Mouse (Mus musculus) liver, embryonic 14.5 days (tissue): Measurements from ENCODE around the gene Ugt1a8. TPM values are rescaled to one million over a fixed set of nuclear protein-coding genes. Genes with fewer than 3 reads are reported as not detected.

Experiments
- ATAC-seq: fragments of 200-750 bp; cut with Nextera tagmentation; 2 replicates; pipeline ENCODE4 v1.8.0; 2017; ENCODE audit warnings: moderate number of reproducible peaks, mild to moderate bottlenecking, moderate library complexity; ENCODE audit not compliant: insufficient read depth
- DNase-seq, 3 experiments: peaks; one replicate each; pipeline ENCODE4 v3.0.0-alpha.2; 2012 to 2013; ENCODE audit warnings: low read depth in 3 of 3, low spot score in 3 of 3
- H3K27ac ChIP-seq: fragments of 300-500 bp; sonication (generic); 2 replicates; pipeline ENCODE4 v1.5.1; 2014; ENCODE audit warnings: moderate library complexity, mild to moderate bottlenecking, control low read depth, inconsistent platforms
- H3K27me3 ChIP-seq: fragments of 300-500 bp; sonication (generic); 2 replicates; pipeline ENCODE4 v1.6.1; 2014; ENCODE audit warnings: mild to moderate bottlenecking, low read length, moderate library complexity; ENCODE audit not compliant: control insufficient read depth, insufficient read depth
- H3K36me3 ChIP-seq: fragments of 300-500 bp; sonication (generic); replicated peaks from 2 replicates; pipeline ENCODE4 v1.6.1; 2014; ENCODE audit warnings: low read depth; ENCODE audit not compliant: control insufficient read depth, insufficient read depth
- H3K4me1 ChIP-seq, 2 experiments: fragments of 200-500 bp in 1 of 2; fragments of 300-500 bp in 1 of 2; sonication (generic) in 1 of 2; replicated peaks; 2 replicates each; pipeline ENCODE4 v1.6.1; 2012 to 2014; ENCODE audit warnings: antibody characterized with exemption in 1 of 2, inconsistent platforms in 1 of 2, low read length in 1 of 2; ENCODE audit not compliant: control insufficient read depth in 2 of 2, insufficient read depth in 2 of 2
- H3K4me2 ChIP-seq: fragments of 300-500 bp; sonication (generic); 2 replicates; pipeline ENCODE4 v1.6.1; 2014; ENCODE audit warnings: low read depth, mild to moderate bottlenecking, control low read depth, moderate library complexity
- H3K4me3 ChIP-seq, 2 experiments: fragments of 200-500 bp in 1 of 2; fragments of 300-500 bp in 1 of 2; sonication (generic) in 1 of 2; 2 replicates each; pipeline ENCODE4 v1.5.1; 2012 to 2014; ENCODE audit warnings: low read depth in 2 of 2, low read length in 2 of 2, mild to moderate bottlenecking in 2 of 2, control low read depth in 1 of 2, inconsistent platforms in 1 of 2, moderate library complexity in 1 of 2; ENCODE audit not compliant: insufficient read depth in 1 of 2
- H3K9ac ChIP-seq: fragments of 300-500 bp; sonication (generic); replicated peaks from 2 replicates; pipeline ENCODE4 v1.6.1; 2014; ENCODE audit warnings: mild to moderate bottlenecking, control low read depth, moderate library complexity
- H3K9me3 ChIP-seq: fragments of 300-500 bp; sonication (generic); 2 replicates; pipeline ENCODE4 v1.6.1; 2016; ENCODE audit warnings: low read length, mixed read lengths; ENCODE audit not compliant: control insufficient read depth
- CTCF ChIP-seq: IDR thresholded peaks from 2 replicates; pipeline ENCODE4 v1.5.1; 2016; ENCODE audit warnings: antibody characterized with exemption, low read depth, control low read depth
- EP300 ChIP-seq: IDR thresholded peaks from 2 replicates; pipeline ENCODE4 v1.6.1; 2016; ENCODE audit warnings: antibody characterized with exemption, low read depth
- WGBS: fragments of 180-500 bp; shearing (Covaris S2); extraction: QIAGEN DNeasy Blood & Tissue Kit; methylation state at CpG from one replicate; pipeline ENCODE4 v1.1.7; 2014; ENCODE audit not compliant: insufficient replicate concordance; 5-methylcytosine and 5-hydroxymethylcytosine counted together
- polyA plus RNA-seq, 2 experiments: library from polyadenylated mRNA; depleted of rRNA in 1 of 2; stranded (reverse) in 1 of 2; unstranded in 1 of 2; fragments of >200 nt; fragmentation: Nextera tagmentation in 1 of 2; extraction: Ambion mirVana in 1 of 2; gene quantifications; 2 replicates each; pipeline versions ENCODE4 v1.2.1 to v1.2.3; 2012 to 2014

Ugt1a8 gene
- polyA plus RNA-seq, 2 experiments: not detected

DNA sequence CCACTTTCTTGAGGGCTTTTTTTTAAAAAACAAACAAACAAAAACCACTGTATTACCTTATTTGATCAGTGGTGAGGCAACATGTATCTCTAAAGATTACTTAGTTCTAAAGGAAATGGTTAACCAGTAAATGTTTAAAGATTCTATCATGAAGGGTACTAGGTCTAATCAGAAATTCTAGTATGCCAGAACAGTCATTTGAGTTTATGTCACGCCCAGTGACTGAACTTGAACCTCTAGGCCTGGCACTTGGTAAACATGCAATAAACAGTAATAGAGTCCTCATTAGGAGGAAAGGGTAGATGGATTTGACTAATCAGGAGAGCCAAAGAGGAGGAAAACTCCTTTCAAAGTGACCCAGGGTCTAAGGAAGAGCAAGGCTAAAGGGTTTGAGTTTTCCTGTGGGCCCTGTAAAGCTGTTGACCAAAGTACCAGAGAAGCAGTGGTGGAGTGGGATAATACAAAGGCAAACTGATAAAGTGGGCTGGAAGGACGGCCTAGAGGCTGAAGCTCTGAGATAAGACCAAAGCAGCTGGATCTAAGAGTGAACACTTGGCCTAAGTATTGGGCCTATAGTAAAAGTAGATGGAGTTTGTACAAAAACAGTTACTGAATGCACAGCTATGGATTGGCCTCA lies 119.3 kb downstream of the Ugt1a8 start:
- peak; percentile 78 to 84 (median 81) for DNase-seq
- Histone ChIP-seq H3K4me3 (peak overlapping the region in 1 of 2 experiments; percentile 8; a peak in 1 of 4 replicates), H3K36me3 (no peaks in the 10 kb centered on the region; the same call in 1 of the 2 replicates), H3K4me1 (peaks cover 28 to 34% of the 10 kb centered on the region in 2 experiments), H3K4me2 (peak overlapping the region; percentile 92), H3K9me3 (peaks cover 5% of the 10 kb centered on the region), H3K27ac (peak overlapping the region; percentile 98), H3K9ac (peak overlapping the region; percentile 61), H3K27me3 (no peaks in the 10 kb centered on the region)
- TF ChIP-seq EP300 (peak; percentile 96), CTCF (no peak)
- ATAC-seq: peak; percentile 86
- WGBS: 20% methylated on average over 2 of the region's 2 CpGs

GRCm38 (mm10) chr1:88211812-88212211 lies 124.2 kb downstream of the Ugt1a8 start, which contains the start of gene Ugt1a1:
Ugt1a1 (plus strand) TSS chr1:88211959.
- Histone ChIP-seq H3K4me2 (no peak within 1 kb of the TSS), H3K27ac (no peak within 1 kb of the TSS), H3K4me3 (no peak within 1 kb of the TSS), H3K36me3 (no peaks in the 10 kb centered on the region), H3K9ac (no peak within 1 kb of the TSS), H3K27me3 (no peaks in the 10 kb centered on the region), H3K4me1 (peaks cover 16 to 19% of the 10 kb centered on the region in 2 experiments), H3K9me3 (peaks cover 22% of the 10 kb centered on the region)
- WGBS: 52% methylated on average over 8 of the region's 8 CpGs
- ATAC-seq: no peak
- peak in 1 of 3 experiments; percentile 6 for DNase-seq
- no peak for TF ChIP-seq CTCF
- no peak for TF ChIP-seq EP300

DNA sequence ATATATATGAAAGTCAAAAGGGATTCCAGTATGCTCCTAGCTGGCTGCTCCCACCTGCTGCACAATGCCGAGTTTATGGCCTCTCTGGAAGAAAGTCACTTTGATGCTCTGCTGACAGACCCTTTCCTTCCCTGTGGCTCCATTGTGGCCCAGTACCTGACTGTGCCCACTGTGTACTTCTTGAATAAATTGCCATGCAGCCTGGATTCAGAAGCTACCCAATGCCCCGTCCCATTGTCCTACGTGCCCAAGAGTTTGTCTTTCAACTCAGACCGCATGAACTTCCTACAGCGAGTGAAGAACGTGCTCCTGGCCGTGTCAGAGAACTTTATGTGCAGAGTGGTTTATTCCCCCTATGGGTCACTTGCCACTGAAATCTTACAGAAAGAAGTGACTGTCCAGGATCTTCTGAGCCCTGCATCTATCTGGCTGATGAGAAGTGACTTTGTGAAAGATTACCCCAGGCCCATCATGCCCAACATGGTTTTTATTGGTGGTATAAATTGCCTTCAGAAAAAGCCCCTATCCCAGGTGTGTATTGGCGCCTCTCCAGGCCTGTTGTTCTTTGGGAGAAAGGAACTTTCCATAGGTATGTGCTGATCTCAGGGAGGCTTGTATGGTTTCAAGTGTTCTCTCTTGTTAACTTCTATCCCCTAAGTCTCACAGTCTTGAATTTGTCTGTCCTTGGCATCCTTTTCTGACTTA lies 124.9 kb downstream of the Ugt1a8 start:
- 47% methylated on average over 8 of the region's 8 CpGs for WGBS
- no peak overlapping the region for H3K27ac ChIP-seq
- no peaks in the 10 kb centered on the region for H3K27me3 ChIP-seq
- TF ChIP-seq EP300 (no peak), CTCF (no peak)
- peaks cover 26% of the 10 kb centered on the region for H3K9me3 ChIP-seq
- H3K4me3 ChIP-seq: no peak overlapping the region
- H3K4me2 ChIP-seq: no peak overlapping the region
- H3K4me1 ChIP-seq: peaks cover 10 to 12% of the 10 kb centered on the region in 2 experiments
- H3K36me3 ChIP-seq: no peaks in the 10 kb centered on the region
- no peak for ATAC-seq
- H3K9ac ChIP-seq: no peak overlapping the region
- DNase-seq: peak in 1 of 3 experiments; percentile 6

- Histone ChIP-seq H3K9me3 (peaks cover 26% of the 10 kb centered on the region), H3K27me3 (no peaks in the 10 kb centered on the region), H3K4me2 (no peak overlapping the region), H3K4me1 (peaks cover 5 to 6% of the 10 kb centered on the region in 2 experiments), H3K36me3 (no peaks in the 10 kb centered on the region), H3K9ac (no peak overlapping the region), H3K4me3 (no peak overlapping the region), H3K27ac (no peak overlapping the region)
- 51% methylated on average over 1 of the region's 1 CpGs for WGBS
- peak in 1 of 3 experiments; percentile 6 for DNase-seq
- TF ChIP-seq CTCF (no peak), EP300 (no peak)
- ATAC-seq: no peak
Measured at GRCm38 (mm10) chr1:88213061-88213460, 125.4 kb downstream of the Ugt1a8 start.
